Mouse (Mus musculus) CH12.LX (cell line): ENCODE measurements around the gene Adh1. TPM values are rescaled to one million over a fixed set of nuclear protein-coding genes. Genes with fewer than 3 reads are reported as not detected.

Experiments used
- DNase-seq: peaks from one replicate; pipeline ENCODE4 v3.0.0-alpha.2; 2013; ENCODE audit errors: extremely low read depth
- H3K27ac ChIP-seq: 2 replicates; pipeline ENCODE4 v1.5.1; 2012; ENCODE audit warnings: low read depth, mild to moderate bottlenecking, control low read depth, moderate library complexity; ENCODE audit not compliant: insufficient read depth
- H3K27me3 ChIP-seq: replicated peaks from 2 replicates; pipeline ENCODE3; 2012; ENCODE audit warnings: inconsistent platforms
- H3K36me3 ChIP-seq, 2 experiments: replicated peaks in 1 of 2; 2 replicates each; pipeline versions ENCODE3 to v1.6.1; 2012; ENCODE audit warnings: inconsistent platforms in 1 of 2, low read length in 1 of 2, mild to moderate bottlenecking in 1 of 2, mixed read lengths in 1 of 2, moderate library complexity in 1 of 2; ENCODE audit not compliant: control insufficient read depth in 1 of 2, insufficient read depth in 1 of 2
- H3K4me1 ChIP-seq, 2 experiments: 2 replicates each; pipeline ENCODE4 v1.6.1; 2012; ENCODE audit warnings: inconsistent platforms in 1 of 2, moderate library complexity in 1 of 2; ENCODE audit not compliant: insufficient read depth in 2 of 2, control insufficient read depth in 1 of 2
- H3K4me2 ChIP-seq: 2 replicates; pipeline ENCODE4 v1.6.1; 2012; ENCODE audit warnings: low read depth, mild to moderate bottlenecking, control low read depth; ENCODE audit not compliant: poor library complexity, insufficient read depth, severe bottlenecking
- H3K4me3 ChIP-seq, 3 experiments: fragments of 150-350 bp in 1 of 3; sonication (generic) in 1 of 3; replicated peaks in 1 of 3; 2 replicates each; pipeline versions ENCODE3 to v1.5.1; 2011 to 2012; ENCODE audit warnings: low read depth in 2 of 3, low read length in 2 of 3, mild to moderate bottlenecking in 2 of 3, moderate library complexity in 2 of 3, control low read depth in 1 of 3, improper control_type of control experiment in 1 of 3, inconsistent platforms in 1 of 3, mixed read lengths in 1 of 3; ENCODE audit not compliant: poor library complexity in 1 of 3
- H3K79me2 ChIP-seq: replicated peaks from 2 replicates; pipeline ENCODE4 v1.6.1; 2012; ENCODE audit warnings: mild to moderate bottlenecking, moderate library complexity; ENCODE audit not compliant: control insufficient read depth, poor library complexity, insufficient read depth, severe bottlenecking; ENCODE audit errors: extremely low read depth
- H3K9ac ChIP-seq: 2 replicates; pipeline ENCODE4 v1.6.1; 2012; ENCODE audit warnings: low read depth, mild to moderate bottlenecking, control low read depth, moderate library complexity; ENCODE audit not compliant: insufficient read depth
- H3K9me3 ChIP-seq: replicated peaks from 2 replicates; pipeline ENCODE3; 2012; ENCODE audit warnings: low read length, inconsistent platforms, mixed read lengths
- BHLHE40 ChIP-seq: IDR thresholded peaks from 2 replicates; pipeline ENCODE4 v1.6.1; 2011; ENCODE audit warnings: mild to moderate bottlenecking, low read depth, low read length, improper control_type of control experiment
- CHD2 ChIP-seq: IDR thresholded peaks from 2 replicates; pipeline ENCODE4 v1.6.1; 2011; ENCODE audit warnings: low read length, improper control_type of control experiment
- CTCF ChIP-seq, 2 experiments: IDR thresholded peaks in 1 of 2; conservative IDR thresholded peaks in 1 of 2; 2 replicates each; pipeline ENCODE4 v1.5.1; 2011 to 2012; ENCODE audit warnings: low read depth in 2 of 2, low read length in 2 of 2, improper control_type of control experiment in 1 of 2, inconsistent platforms in 1 of 2, mild to moderate bottlenecking in 1 of 2, moderate library complexity in 1 of 2
- GABPA ChIP-seq: IDR thresholded peaks from 2 replicates; pipeline ENCODE4 v1.6.1; 2012; ENCODE audit warnings: low read depth, low read length, improper control_type of control experiment, inconsistent platforms; ENCODE audit not compliant: insufficient replicate concordance
- HCFC1 ChIP-seq: IDR thresholded peaks from 2 replicates; pipeline ENCODE4 v1.6.1; 2012; ENCODE audit warnings: low read depth, mild to moderate bottlenecking, inconsistent platforms, low read length, improper control_type of control experiment
- MAFK ChIP-seq: IDR thresholded peaks from 2 replicates; pipeline ENCODE4 v1.6.1; 2011; ENCODE audit warnings: low read length, improper control_type of control experiment; ENCODE audit not compliant: insufficient replicate concordance
- MAX ChIP-seq: IDR thresholded peaks from 2 replicates; pipeline ENCODE4 v1.6.1; 2011; ENCODE audit warnings: low read length, improper control_type of control experiment
- NELFE ChIP-seq: IDR thresholded peaks from 2 replicates; pipeline ENCODE4 v1.6.1; 2011; ENCODE audit warnings: low read depth, low read length, improper control_type of control experiment
- NRF1 ChIP-seq: IDR thresholded peaks from 2 replicates; pipeline ENCODE4 v1.6.1; 2014; ENCODE audit warnings: low read depth, mild to moderate bottlenecking, inconsistent platforms, low read length, improper control_type of control experiment, moderate library complexity
- POLR2AphosphoS2 ChIP-seq: IDR thresholded peaks from 2 replicates; pipeline ENCODE4 v1.6.1; 2011; ENCODE audit warnings: low read depth, low read length, improper control_type of control experiment
- RCOR1 ChIP-seq: conservative IDR thresholded peaks from 2 replicates; pipeline ENCODE4 v1.6.1; 2012; ENCODE audit warnings: low read depth, mild to moderate bottlenecking, inconsistent platforms, low read length, improper control_type of control experiment
- SIN3A ChIP-seq: IDR thresholded peaks from 2 replicates; pipeline ENCODE4 v1.6.1; 2012; ENCODE audit warnings: low read length, improper control_type of control experiment, inconsistent platforms
- TBP ChIP-seq: conservative IDR thresholded peaks from 2 replicates; pipeline ENCODE4 v1.6.1; 2011; ENCODE audit warnings: low read depth, low read length, improper control_type of control experiment
- UBTF ChIP-seq: IDR thresholded peaks from 2 replicates; pipeline ENCODE4 v1.6.1; 2012; ENCODE audit warnings: low read depth, mild to moderate bottlenecking, inconsistent platforms, low read length, improper control_type of control experiment, moderate library complexity
- USF2 ChIP-seq: conservative IDR thresholded peaks from 2 replicates; pipeline ENCODE4 v1.6.1; 2011; ENCODE audit warnings: low read depth, low read length, improper control_type of control experiment
- ZC3H11A ChIP-seq: IDR thresholded peaks from 2 replicates; pipeline ENCODE4 v1.6.1; 2012; ENCODE audit warnings: low read depth, mild to moderate bottlenecking, inconsistent platforms, low read length, improper control_type of control experiment
- ZNF384 ChIP-seq: IDR thresholded peaks from 2 replicates; pipeline ENCODE4 v1.6.1; 2012; ENCODE audit warnings: low read depth, low read length, improper control_type of control experiment, inconsistent platforms
- dilution Hi-C: fragments of 300-500 bp; cut with MboI; formaldehyde crosslinking; loops from 2 replicates; pipeline ENCODE4 v1.14.3; 2020; ENCODE audit warnings: low sequenced_read_pairs; ENCODE audit not compliant: extremely low pct_unique_long_range_greater_than_20kb, extremely low pct_ligation_motif_present
- in situ Hi-C: fragments of 300-500 bp; cut with MboI; formaldehyde crosslinking; loops from 3 replicates; pipeline ENCODE4 v1.14.3; 2019; ENCODE audit warnings: low sequenced_read_pairs, low pct_ligation_motif_present, low pct_unique_long_range_greater_than_20kb, mixed read lengths
- polyA plus RNA-seq: library from polyadenylated mRNA; unstranded; fragments of >175 nt; gene quantifications from 2 replicates; pipeline ENCODE4 v1.2.1, GENCODE M21; 2012; ENCODE audit warnings: low read depth; ENCODE audit not compliant: insufficient read length
- total RNA-seq, 2 experiments: library from RNA; depleted of rRNA; stranded (reverse); fragments of 300-350 nt in 1 of 2; fragments of >200 nt in 1 of 2; gene quantifications; 2 replicates each; pipeline ENCODE4 v1.2.3; 2012 to 2014

The Adh1 gene
- total and polyA plus RNA-seq, 3 experiments, result not detected

GRCm38 (mm10) chr3:138230266-138230665 is 30.5 kb upstream of the Adh1 start:
- TF ChIP-seq ZNF384, result no peak
- no peak for TF ChIP-seq MAFK
- TF ChIP-seq GABPA, result no peak
- TF ChIP-seq USF2, result no peak
- TF ChIP-seq CTCF (conservative IDR thresholded peaks at IDR 0.05 in 1 of 2, IDR thresholded peaks at IDR 0.05 in 1 of 2; ENCODE audit: low read depth in 2 of 2, low read length in 2 of 2), result no peak
- TF ChIP-seq NELFE, result no peak
- TF ChIP-seq RCOR1, result no peak
- no peak for TF ChIP-seq MAX
- TF ChIP-seq NRF1, result no peak
- no peak for TF ChIP-seq HCFC1
- H3K79me2 ChIP-seq, result no peaks in the 10 kb centered on the region
- H3K9ac ChIP-seq, result no peak overlapping the region
- no peak overlapping the region for H3K27ac ChIP-seq
- in situ Hi-C loops, result no loop called here
- peaks cover under 1 to 6% of the 10 kb centered on the region in 2 experiments; a peak in 1 of 4 replicates for H3K4me1 ChIP-seq
- no peak for DNase-seq
- H3K27me3 ChIP-seq, result no peaks in the 10 kb centered on the region
- H3K9me3 ChIP-seq, result no peaks in the 10 kb centered on the region
- dilution Hi-C loops, result no loop called here
- no peak overlapping the region for H3K4me2 ChIP-seq
- no peak overlapping the region for H3K4me3 ChIP-seq
- H3K36me3 ChIP-seq, result no peaks in the 10 kb centered on the region

- H3K9ac ChIP-seq, result no peak overlapping the region
- no peaks in the 10 kb centered on the region for H3K9me3 ChIP-seq
- no peak for TF ChIP-seq TBP
- no peak for TF ChIP-seq USF2
- no peak for TF ChIP-seq CHD2
- TF ChIP-seq SIN3A, result no peak
- TF ChIP-seq UBTF, result no peak
- TF ChIP-seq POLR2AphosphoS2, result no peak
- no peak for TF ChIP-seq BHLHE40
- TF ChIP-seq ZC3H11A, result no peak
- TF ChIP-seq ZNF384, result no peak
- H3K79me2 ChIP-seq, result no peaks in the 10 kb centered on the region
- dilution Hi-C loops, result no loop called here
- peaks cover 0 to 5% of the 10 kb centered on the region in 2 experiments; a peak in 1 of 4 replicates for H3K4me1 ChIP-seq
- H3K4me3 ChIP-seq, result no peak overlapping the region
- H3K36me3 ChIP-seq, result no peaks in the 10 kb centered on the region
- no peak overlapping the region for H3K4me2 ChIP-seq
- no peaks in the 10 kb centered on the region for H3K27me3 ChIP-seq
- H3K27ac ChIP-seq, result no peak overlapping the region
- DNase-seq, result no peak
- in situ Hi-C loops, result no loop called here
These were observed 29.3 kb upstream of the Adh1 start for GRCm38 (mm10) chr3:138231531-138231930.
